Mouse (Mus musculus) gastrocnemius, postnatal 10 days (tissue): ENCODE results near the gene Dpep2nb. TPM values are rescaled to one million over a fixed set of nuclear protein-coding genes. Genes with fewer than 3 reads are reported as not detected.
"Not testable (repeated sequence)": the region's sequence is repeated elsewhere in the genome, so short reads cannot be mapped to it uniquely, and the experiment has no call there.

ENCODE experiments used
- DNase-seq: peaks from one replicate; pipeline ENCODE4 v3.0.0; 2021; ENCODE audit warnings: mixed read lengths
- total RNA-seq, 2 experiments: library from RNA; stranded (reverse); gene quantifications; 2 replicates each; pipeline ENCODE4 v1.2.3; 2021

The Dpep2nb gene
- total RNA-seq, 2 experiments from 2014 or later: not detected

DNA sequence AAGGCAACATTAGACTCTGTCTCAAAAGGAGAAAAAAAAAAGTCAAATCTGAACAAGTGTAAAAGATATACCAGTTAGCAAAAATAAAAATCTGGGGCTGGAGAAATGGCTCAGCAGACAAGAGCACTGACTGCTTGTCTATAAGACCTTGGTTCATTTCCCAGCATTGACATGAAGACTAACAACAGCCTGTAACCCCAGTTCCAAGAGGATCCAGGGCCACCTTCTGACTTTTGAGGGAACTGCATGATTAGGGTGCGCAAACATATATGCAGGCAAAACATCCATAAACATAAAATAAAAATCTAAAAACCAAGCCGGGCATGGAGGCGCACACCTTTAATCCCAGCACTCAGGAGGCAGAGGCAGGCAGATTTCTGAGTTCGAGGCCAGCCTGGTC, 638 bp upstream of the Dpep2nb start:
- DNase-seq: no peak

DNA sequence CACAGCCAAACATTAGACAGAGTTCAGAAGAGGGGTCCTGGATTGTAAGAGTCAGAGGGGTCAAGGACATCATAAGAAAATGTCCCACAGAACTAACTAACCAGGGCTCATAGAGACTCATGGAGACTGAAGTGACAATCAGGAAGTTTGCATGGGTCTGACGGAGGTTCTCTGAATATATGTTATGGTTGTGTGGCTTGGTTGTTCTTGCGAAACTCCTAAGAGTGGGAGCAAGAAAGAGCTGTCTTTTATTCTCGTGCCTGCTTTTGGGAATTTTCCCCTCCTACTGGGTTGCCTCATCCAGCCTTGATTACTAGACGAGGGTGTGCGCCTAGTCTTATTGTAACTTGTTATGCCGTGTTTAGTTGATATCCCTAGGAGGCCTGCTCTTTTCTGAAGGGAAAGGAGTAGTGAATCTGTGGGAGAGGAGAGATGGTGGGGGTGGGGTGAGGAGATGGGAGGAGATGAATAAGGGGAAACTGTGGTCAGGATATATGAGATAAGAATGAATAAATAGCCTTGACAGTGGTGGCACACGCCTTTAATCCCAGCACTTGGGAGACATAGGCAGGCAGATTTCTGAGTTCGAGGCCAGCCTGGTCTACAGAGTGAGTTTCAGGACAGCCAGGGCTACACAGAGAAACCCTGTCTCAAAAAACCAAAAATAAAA, 1.1 kb downstream of the Dpep2nb start:
- no peak for DNase-seq

DNA sequence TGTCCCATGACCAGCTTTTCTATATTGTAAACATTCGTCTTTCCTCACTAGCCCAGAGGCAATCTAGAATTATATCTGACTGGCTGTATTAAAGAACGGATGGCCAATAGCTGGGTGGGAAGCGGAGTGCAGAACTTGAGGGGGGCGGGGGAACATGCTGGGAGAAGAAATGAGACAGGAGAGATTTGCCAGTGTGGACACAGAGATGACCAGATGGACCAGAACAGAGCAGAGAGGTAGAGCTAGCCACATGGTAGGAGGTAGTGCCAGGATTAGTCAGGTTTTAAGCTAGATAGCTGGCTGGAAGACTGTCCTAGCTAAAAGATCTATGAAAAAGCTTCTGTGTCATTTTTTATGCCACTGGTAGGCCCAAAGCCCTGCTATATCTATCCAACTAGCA, 3.9 kb downstream of the Dpep2nb start:
- DNase-seq: no peak

DNA sequence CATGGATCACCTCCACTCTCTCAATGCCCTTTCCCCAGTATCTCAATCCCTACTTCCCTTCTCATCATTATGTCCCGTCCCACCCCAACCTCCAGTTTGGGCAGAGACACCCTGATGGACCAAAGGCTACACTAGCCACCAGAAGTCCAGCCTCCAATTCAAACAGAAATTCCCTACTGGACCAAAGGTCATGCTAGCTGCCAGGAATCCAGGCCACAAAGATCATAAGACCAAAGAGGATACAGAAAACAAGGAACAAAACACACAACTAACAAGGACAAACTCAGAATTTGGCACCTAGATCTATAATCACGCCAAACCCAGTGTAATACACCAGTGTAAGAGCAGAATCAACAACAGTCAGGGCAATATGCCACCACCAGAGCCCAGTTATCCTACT, 6.8 kb downstream of the Dpep2nb start:
- DNase-seq: no peak

DNA sequence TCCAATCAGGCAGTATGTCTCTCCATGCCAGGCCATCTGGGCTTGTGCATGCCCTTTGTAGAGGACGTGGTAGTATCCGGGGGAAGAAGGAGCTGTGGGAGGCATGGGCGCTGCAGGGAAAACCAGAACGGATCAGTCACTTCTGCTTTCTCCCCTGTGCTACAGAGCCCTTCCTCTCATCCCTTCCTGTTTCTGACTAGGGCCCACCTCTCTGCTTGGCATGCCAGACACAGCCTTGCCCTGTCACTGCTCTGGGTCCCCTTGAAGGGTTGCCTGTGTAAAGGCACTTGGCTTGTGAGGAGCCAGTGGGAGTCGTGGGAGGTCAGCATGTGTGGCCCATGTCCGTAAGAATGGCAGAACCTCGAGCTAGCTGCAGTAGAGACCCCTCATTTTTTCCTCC, 9.4 kb downstream of the Dpep2nb start:
- no peak for DNase-seq

GRCm38 (mm10) chr8:105993226-105993625, 12.5 kb downstream of the Dpep2nb start:
- no peak for DNase-seq

DNA sequence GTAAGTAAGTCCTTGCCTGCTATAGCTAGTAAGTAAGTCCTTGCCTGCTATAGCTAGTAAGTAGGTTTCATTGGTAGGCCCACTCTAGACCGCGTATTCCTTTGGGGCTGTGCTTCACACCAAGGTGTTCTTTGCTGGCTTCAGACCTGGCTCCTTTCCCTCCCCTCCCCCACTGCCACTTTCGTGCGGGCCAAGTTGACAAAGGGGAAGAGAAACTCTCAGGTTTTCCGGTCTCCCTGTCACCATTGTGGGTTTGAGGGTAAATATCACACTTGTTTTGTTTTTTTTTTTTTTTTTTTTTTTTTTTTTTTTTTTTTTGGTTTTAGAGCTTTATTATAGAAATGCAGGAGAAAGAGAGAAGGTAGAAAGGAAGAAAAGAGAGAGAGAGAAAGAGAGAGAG, 13.3 kb downstream of the Dpep2nb start:
- DNase-seq: no peak

- DNase-seq: no peak
Observed at GRCm38 (mm10) chr8:105991546-105991945, 14.2 kb downstream of the Dpep2nb start.

GRCm38 (mm10) chr8:105990856-105991387, 14.9 kb downstream of the Dpep2nb start, which contains the start of gene Dus2:
Gene Dus2 (plus strand): TSS chr8:105991337.
- peak; percentile 88 for DNase-seq

DNA sequence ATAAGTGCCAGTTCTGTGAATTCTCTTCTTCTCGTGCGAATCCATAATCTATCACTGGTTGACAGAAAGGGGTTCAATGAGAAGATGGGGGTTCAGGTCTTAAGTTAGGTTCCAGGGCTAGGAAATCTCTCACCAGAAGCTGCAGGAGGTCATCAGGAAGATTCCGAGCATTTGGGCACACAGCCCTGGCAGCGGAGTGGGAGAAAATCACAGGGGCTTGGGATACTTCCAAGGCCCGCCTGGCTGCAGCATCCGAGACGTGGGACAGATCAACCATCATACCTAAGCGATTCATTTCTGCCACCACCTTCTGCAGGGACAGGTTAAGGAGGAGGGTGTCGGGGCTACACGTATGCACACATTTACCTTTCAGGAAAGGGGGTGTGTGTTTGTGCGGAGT, 17.2 kb downstream of the Dpep2nb start:
- DNase-seq: no peak

DNA sequence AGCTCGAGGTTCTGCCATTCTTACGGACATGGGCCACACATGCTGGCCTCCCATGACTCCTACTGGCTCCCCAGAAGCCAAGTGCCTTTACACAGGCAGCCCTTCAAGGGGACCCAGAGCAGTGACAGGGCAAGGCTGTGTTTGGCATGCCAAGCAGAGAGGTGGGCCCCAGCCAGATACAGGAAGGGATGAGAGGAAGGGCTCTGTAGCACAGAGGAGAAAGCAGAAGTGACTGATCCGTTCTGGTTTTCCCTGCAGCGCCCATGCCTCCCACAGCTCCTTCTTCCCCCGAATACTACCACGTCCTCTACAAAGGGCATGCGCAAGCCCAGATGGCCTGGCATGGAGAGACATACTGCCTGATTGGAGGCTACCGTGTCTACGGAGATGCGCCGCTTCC, 22.4 kb downstream of the Dpep2nb start:
- DNase-seq: not testable (repeated sequence)

DNA sequence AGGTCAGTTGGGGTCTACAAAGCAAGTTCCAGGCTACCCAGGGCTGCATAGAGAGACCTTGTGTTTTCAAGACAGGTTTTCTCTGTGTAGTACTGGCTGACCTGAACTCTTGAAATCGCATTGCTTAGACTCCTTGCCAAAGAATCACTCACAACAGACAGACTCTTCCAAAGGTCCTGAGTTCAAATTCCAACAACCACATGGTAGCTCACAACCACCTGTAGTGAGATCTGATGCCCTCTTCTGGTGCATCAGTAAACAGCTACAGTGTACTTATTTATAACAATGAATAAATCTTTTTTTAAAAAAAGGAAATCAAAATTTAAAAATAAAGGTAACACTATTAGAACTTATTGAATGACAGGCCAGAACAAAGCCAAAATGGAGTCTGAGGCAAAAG, 24.6 kb downstream of the Dpep2nb start:
- no peak for DNase-seq

DNA sequence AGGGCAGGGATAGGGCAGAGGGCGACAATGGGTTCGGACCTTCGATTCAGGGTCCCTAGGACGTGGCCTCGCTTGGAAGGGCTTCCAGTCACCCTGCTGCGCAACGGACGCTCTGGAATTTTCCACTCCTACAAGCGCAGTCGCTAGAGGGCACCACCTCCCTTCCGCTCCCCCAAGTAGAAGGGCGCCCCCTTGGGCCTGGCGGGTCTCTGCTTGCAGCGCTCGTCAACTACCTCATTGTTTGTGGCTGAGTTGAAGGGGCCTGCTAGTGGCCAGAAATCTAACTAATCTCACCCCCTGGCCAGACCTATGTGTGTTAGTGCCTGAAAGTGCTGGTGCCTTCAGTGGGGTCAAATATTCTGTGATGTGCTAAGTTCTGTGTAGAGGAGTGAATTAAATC, 26.4 kb downstream of the Dpep2nb start, which contains the start of gene Dpep3:
Gene Dpep3 (minus strand): TSS at position 105 of the 400 bp plus-strand sequence.
- no peak for DNase-seq

- no peak for DNase-seq
Observed at GRCm38 (mm10) chr8:105975363-105975762, 30.4 kb downstream of the Dpep2nb start.

- no peak for DNase-seq
Observed at GRCm38 (mm10) chr8:105971019-105971720, 34.6 kb downstream of the Dpep2nb start.

DNA sequence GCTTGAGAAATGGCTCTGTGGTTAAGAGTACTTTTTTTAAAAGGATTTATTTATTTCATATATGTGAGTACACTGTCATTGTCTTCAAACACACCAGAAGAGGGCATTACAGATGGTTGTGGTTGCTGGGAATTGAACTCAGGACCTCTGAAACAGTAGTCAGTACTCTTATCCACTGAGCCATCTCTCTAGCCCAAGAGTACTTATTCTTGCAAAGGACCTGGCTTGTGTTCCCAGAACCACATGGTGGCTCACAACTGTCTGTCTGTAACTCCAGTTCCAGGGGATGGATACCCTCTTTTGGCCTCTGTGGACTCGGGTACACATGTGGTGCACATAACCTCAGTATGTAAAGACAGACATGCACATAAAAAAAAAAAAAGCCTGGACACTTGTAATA, 36.4 kb downstream of the Dpep2nb start:
- DNase-seq: no peak

- no peak for DNase-seq
Observed at GRCm38 (mm10) chr8:105966692-105967311, 39.0 kb downstream of the Dpep2nb start.

GRCm38 (mm10) chr8:105965905-105966341, 39.9 kb downstream of the Dpep2nb start, which contains the start of gene Slc12a4:
Gene Slc12a4 (minus strand): TSS chr8:105966097.
- peak; percentile 83 for DNase-seq

- peak; percentile 68 for DNase-seq
Observed at GRCm38 (mm10) chr8:105965266-105965904, 40.4 kb downstream of the Dpep2nb start.

DNA sequence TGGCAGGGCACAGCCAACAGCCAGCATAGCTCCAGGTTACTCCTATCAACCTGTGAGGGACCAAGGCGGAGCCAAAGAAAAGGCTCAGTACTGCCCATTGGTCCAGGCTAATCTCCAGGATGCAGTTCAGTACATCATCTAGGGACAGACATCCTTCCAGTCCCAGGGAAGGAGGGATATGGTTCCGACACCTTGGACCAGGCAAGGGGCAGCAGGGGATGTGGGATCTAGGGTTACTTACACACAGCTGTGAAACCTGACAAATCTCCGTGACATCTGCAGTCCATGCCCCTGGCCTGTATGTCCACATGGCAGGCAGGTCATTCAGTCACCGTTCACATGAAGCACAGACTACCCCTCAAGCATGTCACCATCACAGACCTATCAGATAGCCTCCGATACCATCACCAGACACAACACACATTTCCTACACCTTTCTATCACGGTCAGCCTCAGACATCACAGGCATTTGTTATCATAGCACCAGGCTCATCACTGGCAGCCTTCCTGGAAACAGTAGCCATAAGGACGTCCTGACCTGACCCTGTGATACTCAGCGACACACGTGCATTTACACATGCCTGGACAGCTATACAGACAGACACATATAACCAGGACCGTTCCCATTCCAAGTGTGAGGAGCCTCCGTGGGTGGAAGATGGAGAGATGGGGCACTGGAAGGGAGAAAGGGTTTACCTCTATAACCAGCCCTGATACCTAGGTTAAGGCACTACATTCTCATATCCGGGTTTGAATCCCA, 41.1 kb downstream of the Dpep2nb start:
- no peak for DNase-seq

DNA sequence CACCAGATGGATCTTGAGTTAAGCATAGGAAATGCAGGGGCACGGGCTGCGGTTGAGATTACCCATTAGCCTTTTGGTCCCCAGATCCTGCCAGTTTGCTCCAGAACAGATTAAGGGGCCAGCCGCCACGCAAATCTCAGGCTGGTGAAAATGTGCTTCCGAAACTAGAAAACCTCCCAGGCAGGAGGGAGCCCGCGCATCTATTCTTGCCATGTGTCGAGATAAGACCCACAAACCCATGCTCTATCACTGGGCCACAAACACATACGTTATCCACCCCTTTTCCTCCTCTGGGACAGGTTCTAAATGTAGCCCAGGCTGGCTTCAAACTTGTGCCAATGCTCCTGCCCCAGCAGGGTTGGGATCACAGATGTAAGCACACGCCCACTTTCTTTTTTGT, 44.2 kb downstream of the Dpep2nb start:
- DNase-seq: no peak

DNA sequence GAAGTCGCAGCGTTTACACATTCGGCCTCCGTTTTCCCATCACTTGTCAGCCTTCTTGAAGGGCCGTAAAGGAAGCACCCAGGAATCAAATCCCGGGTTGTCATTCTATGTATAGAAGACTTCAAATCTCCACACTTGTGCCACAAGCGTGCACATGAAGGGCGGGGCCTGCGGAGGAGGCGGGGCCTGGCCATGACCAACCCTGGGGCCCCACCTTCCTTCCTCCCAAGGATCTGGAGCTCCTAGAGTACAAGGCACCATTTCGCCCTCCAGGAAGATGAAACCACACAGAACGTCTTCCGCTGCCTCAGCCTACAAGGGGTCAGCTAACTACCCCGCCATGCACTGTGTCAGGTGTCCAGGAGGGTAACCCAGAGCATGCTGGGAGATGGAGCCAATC, 44.7 kb downstream of the Dpep2nb start:
- DNase-seq: no peak
